Mouse (Mus musculus) neural tube, embryonic 14.5 days (tissue): Measurements from ENCODE around the gene Ift43. TPM values are rescaled to one million over a fixed set of nuclear protein-coding genes. Genes with fewer than 3 reads are reported as not detected.
A peak's percentile ranks its signal among the peaks of the same experiment; 100 is the strongest.

Experiments used
- ATAC-seq: fragments of 200-750 bp; cut with Nextera tagmentation; 2 replicates; pipeline ENCODE4 v1.8.0; 2017; ENCODE audit warnings: low read depth, mild to moderate bottlenecking, moderate TSS enrichment, moderate library complexity
- H3K27ac ChIP-seq: fragments of 300-500 bp; sonication (generic); 2 replicates; pipeline ENCODE4 v1.5.1; 2014; ENCODE audit warnings: low read depth, mild to moderate bottlenecking, control low read depth, low read length, moderate library complexity, mixed read lengths
- H3K27me3 ChIP-seq: fragments of 300-500 bp; sonication (generic); 2 replicates; pipeline ENCODE4 v1.6.1; 2014; ENCODE audit warnings: low read length; ENCODE audit not compliant: control insufficient read depth, insufficient read depth
- H3K36me3 ChIP-seq: fragments of 300-500 bp; sonication (generic); 2 replicates; pipeline ENCODE4 v1.6.1; 2014; ENCODE audit warnings: low read length, mixed read lengths; ENCODE audit not compliant: control insufficient read depth, insufficient read depth
- H3K4me1 ChIP-seq: fragments of 300-500 bp; sonication (generic); 2 replicates; pipeline ENCODE4 v1.6.1; 2014; ENCODE audit warnings: low read length; ENCODE audit not compliant: control insufficient read depth, insufficient read depth
- H3K4me2 ChIP-seq: fragments of 300-500 bp; sonication (generic); 2 replicates; pipeline ENCODE4 v1.6.1; 2014; ENCODE audit warnings: mild to moderate bottlenecking, low read depth, low read length, control low read depth
- H3K4me3 ChIP-seq: fragments of 300-500 bp; sonication (generic); 2 replicates; pipeline ENCODE4 v1.5.1; 2014; ENCODE audit warnings: low read depth, low read length, control low read depth, mixed read lengths
- H3K9ac ChIP-seq: fragments of 300-500 bp; sonication (generic); replicated peaks from 2 replicates; pipeline ENCODE4 v1.6.1; 2014; ENCODE audit warnings: low read depth, mild to moderate bottlenecking, control low read depth, low read length, mixed read lengths
- H3K9me3 ChIP-seq: fragments of 300-500 bp; sonication (generic); 2 replicates; pipeline ENCODE4 v1.6.1; 2016; ENCODE audit warnings: low read length; ENCODE audit not compliant: control insufficient read depth
- WGBS: fragments of 180-500 bp; shearing (Covaris S2); extraction: QIAGEN DNeasy Blood & Tissue Kit; methylation state at CpG from one replicate; pipeline ENCODE4 v1.1.7; 2014; 5-methylcytosine and 5-hydroxymethylcytosine counted together
- polyA plus RNA-seq: library from polyadenylated mRNA; unstranded; fragments of >200 nt; fragmentation: Nextera tagmentation; extraction: Ambion mirVana; gene quantifications from 2 replicates; pipeline ENCODE4 v1.2.1, GENCODE M21; 2014

The Ift43 gene
- polyA plus RNA-seq, result 38.1 and 47.7 TPM in 2 replicates

DNA sequence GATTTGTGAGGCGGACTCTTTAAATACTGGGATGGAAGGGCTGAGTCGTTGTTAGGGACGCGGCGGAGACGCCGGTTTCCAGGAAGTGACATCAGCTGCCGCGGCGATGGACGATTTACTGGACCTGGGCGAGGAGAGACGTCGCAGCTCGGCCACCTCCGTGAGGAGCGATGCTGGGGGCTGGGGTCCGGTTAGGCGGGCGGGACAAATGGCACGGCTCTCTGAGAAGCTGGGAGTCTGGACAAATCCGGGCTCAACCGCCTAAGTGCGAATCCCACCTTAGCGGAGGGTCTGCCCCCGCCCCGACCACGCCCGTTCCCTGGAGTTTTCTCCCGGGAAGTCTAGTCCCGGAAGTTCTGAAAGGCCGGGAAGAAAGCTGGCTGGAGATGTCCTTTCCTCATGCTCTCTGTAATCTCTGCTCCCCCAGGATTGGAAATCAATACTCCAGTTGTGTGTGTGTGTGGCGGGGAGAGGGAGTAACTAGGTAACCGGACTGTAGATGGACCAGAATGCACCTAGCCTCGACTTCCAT, at the start of gene Ift43:
TSS of gene Ift43 (plus strand) at position 61 of the 532 bp plus-strand sequence.
- H3K9me3 ChIP-seq, result no peaks in the 10 kb centered on the region
- 1% methylated on average over 35 of the region's 35 CpGs for WGBS
- peaks cover 9% of the 10 kb centered on the region; the same call in 1 of the 2 replicates for H3K4me1 ChIP-seq
- peak within 1 kb of the TSS; percentile 46 for H3K27ac ChIP-seq
- H3K36me3 ChIP-seq, result peaks cover 3% of the 10 kb centered on the region
- peak within 1 kb of the TSS; percentile 79 for H3K4me2 ChIP-seq
- H3K9ac ChIP-seq, result peak within 1 kb of the TSS; percentile 49
- H3K27me3 ChIP-seq, result no peaks in the 10 kb centered on the region
- peak; percentile 80 for ATAC-seq
- H3K4me3 ChIP-seq, result peak within 1 kb of the TSS; percentile 60

DNA sequence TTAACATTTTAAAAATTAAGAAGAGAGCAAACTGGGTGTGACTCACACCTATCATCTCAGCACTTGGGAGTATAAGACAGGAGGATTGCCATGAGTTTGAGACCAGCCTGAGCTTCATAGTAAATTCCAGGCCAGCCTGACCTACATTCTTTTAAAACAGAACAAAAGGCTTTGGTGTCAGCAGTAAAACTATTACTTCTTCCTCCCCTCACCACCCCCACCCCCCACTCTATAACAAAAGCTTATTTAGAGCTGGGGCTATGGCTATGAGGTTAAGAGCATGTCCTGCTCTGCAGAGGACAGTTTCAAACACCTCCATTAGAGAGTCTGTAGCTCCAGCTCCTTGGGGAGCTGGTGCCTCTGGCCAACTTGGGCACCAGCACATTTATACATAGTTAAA, 46.8 kb upstream of the Ift43 start:
- no peak for ATAC-seq
- H3K4me2 ChIP-seq, result no peak overlapping the region

DNA sequence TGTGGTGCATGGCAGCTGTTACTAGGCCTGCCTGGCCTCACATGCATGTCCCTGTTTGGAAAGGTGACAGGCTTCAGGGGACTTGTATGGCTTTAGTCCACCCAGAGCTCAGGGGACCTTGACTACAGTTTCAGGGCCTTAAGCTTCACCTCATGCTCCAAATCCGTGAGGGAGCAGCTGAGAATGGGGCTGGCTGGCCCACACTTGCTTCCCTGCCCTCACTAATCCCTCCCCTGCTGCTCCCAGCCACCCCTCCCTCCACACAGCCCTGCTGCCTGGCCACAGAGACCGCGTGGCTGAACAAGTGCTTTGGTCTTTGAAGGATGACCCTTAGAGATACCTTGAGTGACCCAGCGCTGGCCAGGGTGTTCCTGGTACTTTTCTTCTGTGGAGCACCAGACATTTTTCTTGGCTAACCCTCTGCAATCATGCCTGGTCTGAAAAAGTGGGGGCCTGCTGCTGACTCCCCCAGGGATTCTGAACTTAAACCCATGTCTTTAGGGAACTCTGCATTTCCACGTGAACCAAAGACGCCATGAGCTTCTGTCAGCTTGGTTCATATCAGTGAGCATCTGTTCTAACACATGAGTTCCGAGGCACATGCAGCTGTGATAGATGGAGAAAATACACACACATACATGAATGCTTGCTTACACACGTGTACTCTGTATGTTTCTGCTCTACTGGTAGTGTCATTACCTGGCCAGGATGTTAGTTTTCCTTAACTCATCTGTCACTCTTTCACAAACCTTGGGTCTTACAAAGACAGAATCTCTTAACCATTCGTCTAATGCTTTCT, 45.8 kb upstream of the Ift43 start:
- Histone ChIP-seq H3K36me3 (no peaks in the 10 kb centered on the region), H3K27me3 (no peaks in the 10 kb centered on the region), H3K4me2 (no peak overlapping the region), H3K4me3 (no peak overlapping the region), H3K9ac (no peak overlapping the region), H3K4me1 (peaks cover 9% of the 10 kb centered on the region; the same call in 1 of the 2 replicates), H3K9me3 (no peaks in the 10 kb centered on the region), H3K27ac (no peak overlapping the region)
- 0 out of 2 replicates have a peak, but pooled peaks have one; percentile 9 for ATAC-seq
- 28% methylated on average over 9 of the region's 9 CpGs for WGBS

More for the DNA sequence above, 46.8 kb upstream of the Ift43 start:
- Histone ChIP-seq H3K27ac (no peak overlapping the region), H3K9ac (no peak overlapping the region), H3K9me3 (no peaks in the 10 kb centered on the region), H3K27me3 (no peaks in the 10 kb centered on the region), H3K36me3 (no peaks in the 10 kb centered on the region), H3K4me3 (no peak overlapping the region), H3K4me1 (peaks cover 9% of the 10 kb centered on the region; the same call in 1 of the 2 replicates)

DNA sequence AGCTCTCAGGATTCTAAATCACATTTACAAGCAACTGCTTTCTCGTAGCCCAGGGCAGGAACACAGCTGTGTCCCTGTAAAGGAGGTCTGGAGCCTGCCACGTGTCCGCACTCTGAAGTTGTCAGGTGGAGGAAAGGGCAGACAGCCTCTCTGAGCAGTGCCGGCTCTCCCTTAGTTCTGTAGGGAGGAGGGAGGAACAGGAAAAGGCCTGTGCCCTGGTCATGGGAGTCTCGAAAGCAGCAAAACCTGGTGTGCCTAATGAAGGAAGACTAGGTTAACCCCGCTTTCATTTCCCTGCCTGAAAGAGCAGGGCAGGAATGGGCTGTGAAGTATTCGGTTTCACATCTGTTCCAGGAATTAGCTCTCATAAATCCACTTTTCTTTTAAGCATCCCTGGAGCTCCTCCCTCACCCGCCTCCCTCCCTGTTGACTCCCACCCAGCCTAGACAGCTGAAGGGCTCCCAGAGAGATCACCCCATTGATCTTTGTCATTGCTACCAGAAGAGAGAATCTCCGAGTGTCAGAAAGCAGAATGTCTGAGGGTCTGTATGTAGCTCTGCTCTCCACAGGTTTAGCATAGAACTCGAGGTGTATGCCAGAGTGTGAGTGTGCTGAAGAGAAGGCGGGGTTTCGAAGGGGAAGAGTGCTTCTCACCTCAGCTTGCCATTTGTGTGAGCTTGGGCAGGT, 45.0 kb upstream of the Ift43 start:
- H3K4me1 ChIP-seq, result peaks cover 9% of the 10 kb centered on the region; the same call in 1 of the 2 replicates
- H3K4me3 ChIP-seq, result no peak overlapping the region
- no peaks in the 10 kb centered on the region for H3K9me3 ChIP-seq
- no peak overlapping the region for H3K9ac ChIP-seq
- no peaks in the 10 kb centered on the region for H3K36me3 ChIP-seq
- no peak overlapping the region for H3K4me2 ChIP-seq
- ATAC-seq, result peak; percentile 58; the same call in 1 of the 2 replicates
- WGBS, result 17% methylated on average over 12 of the region's 12 CpGs
- H3K27me3 ChIP-seq, result no peaks in the 10 kb centered on the region
- H3K27ac ChIP-seq, result 0 out of 2 replicates have a peak overlapping the region, but pooled peaks have one; percentile 16

DNA sequence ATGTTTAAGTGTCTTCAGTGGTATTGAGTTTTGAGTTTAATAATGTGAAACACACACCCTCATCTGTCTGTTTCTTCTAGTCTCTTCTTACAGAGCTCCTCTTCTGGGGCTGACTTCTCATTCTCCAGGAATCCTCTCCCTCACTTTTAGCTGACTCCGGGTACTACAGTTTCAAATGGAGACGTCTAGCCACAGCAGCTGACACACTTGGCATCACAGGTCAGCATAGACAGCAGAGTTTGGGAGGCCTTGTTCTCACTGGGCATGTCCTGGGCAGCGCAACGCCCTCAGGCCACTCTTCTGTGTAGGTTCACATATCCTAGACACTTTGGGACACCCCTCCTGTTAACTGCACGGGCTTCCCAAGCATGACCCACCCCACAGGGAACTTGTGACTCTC, 43.3 kb upstream of the Ift43 start:
- Histone ChIP-seq H3K9ac (no peak overlapping the region), H3K9me3 (no peaks in the 10 kb centered on the region), H3K4me3 (no peak overlapping the region), H3K36me3 (no peaks in the 10 kb centered on the region), H3K27me3 (no peaks in the 10 kb centered on the region), H3K4me2 (no peak overlapping the region), H3K27ac (no peak overlapping the region), H3K4me1 (peaks cover 9% of the 10 kb centered on the region; the same call in 1 of the 2 replicates)
- WGBS, result 85% methylated on average over 5 of the region's 5 CpGs
- no peak for ATAC-seq

DNA sequence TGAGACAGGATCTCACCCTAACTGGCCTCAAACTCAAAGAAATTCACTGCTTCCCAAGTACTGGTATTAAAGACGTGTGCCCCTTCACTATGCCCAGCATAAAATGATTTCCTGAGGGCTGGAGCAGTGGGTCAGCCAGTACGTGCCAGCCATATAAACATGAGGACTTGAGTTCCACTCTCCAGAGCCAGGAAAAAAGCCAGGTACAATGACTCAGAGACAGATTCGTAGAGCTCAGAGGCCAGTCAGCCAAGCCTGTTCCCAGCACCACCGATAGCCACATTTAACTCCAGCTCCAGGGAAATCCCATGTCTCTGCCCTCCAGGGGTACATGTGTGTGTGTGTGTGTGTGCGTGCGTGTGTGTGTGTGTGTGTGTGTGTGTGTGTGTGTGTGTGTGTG, 42.6 kb upstream of the Ift43 start:
- no peak for ATAC-seq
- Histone ChIP-seq H3K9me3 (no peaks in the 10 kb centered on the region), H3K4me3 (no peak overlapping the region), H3K27me3 (no peaks in the 10 kb centered on the region), H3K4me2 (no peak overlapping the region), H3K27ac (no peak overlapping the region), H3K4me1 (peaks cover 9% of the 10 kb centered on the region; the same call in 1 of the 2 replicates), H3K9ac (no peak overlapping the region), H3K36me3 (no peaks in the 10 kb centered on the region)
- WGBS, result 83% methylated on average over 6 of the region's 6 CpGs

DNA sequence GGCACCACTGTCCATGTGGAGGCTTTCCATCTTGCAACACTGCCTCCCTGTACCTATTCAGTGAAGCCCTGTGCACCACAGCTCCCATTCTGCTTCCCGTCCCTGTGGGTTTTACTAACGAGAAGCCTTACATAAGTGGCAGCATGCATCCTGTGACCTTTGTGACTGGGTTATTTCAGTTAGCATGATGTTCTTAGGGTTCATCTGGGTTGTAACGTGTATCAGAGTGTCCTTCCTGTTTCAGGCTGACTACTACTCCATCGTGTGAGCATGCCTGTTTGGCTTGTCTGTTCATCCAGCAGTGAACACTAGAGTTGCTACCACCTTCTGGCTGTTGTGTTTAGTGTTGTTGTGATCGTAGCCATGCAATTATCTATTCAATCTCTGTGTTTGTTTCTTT, 36.2 kb upstream of the Ift43 start:
- Histone ChIP-seq H3K27me3 (no peaks in the 10 kb centered on the region), H3K4me2 (no peak overlapping the region), H3K27ac (no peak overlapping the region), H3K9me3 (no peaks in the 10 kb centered on the region), H3K9ac (no peak overlapping the region), H3K4me1 (no peaks in the 10 kb centered on the region), H3K4me3 (no peak overlapping the region), H3K36me3 (no peaks in the 10 kb centered on the region)
- WGBS, result 92% methylated on average over 5 of the region's 5 CpGs
- no peak for ATAC-seq

DNA sequence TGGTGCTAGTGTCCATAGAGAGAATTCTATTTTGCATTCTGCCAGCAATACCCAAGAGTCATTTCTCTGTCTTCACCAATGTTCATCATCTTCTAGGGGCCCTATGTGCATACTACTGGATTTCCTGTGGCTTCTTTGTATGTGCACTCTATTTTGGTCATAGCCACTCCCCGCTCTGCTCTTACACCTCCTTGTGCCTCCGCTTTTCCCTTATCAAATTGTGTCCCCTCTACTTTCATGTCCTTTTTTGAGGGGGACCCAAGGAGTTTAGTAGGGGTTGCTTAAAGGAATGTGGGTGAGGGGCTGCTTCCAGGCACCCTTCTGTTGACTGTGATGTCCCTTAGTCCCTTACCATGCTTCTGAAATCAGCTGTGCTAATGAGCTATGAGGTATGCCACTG, 35.6 kb upstream of the Ift43 start:
- Histone ChIP-seq H3K4me3 (no peak overlapping the region), H3K27me3 (no peaks in the 10 kb centered on the region), H3K27ac (no peak overlapping the region), H3K9me3 (no peaks in the 10 kb centered on the region), H3K9ac (no peak overlapping the region), H3K4me1 (no peaks in the 10 kb centered on the region), H3K4me2 (no peak overlapping the region), H3K36me3 (no peaks in the 10 kb centered on the region)
- ATAC-seq, result no peak
- WGBS, result 96% methylated on average over 2 of the region's 2 CpGs

DNA sequence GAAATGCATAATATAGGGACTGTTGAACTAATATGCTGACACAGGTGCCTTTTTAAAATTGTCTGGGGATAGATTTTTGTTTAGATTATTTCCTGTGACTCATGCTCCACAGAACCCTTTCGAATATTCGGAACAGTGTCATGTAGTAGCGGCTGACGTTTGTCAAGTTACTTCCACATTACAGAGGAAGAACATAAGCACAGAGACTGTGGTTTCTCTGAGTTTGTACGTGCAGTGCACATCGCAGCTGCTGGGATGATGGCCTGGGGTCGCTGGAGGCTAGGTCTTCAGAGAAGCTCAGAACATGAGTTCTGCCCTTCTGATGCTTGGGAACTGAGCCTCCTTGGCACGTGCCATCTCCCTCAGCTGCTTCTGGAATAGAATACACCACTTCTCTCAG, 35.0 kb upstream of the Ift43 start:
- Histone ChIP-seq H3K27ac (no peak overlapping the region), H3K9me3 (no peaks in the 10 kb centered on the region), H3K4me2 (no peak overlapping the region), H3K36me3 (no peaks in the 10 kb centered on the region), H3K4me1 (no peaks in the 10 kb centered on the region), H3K27me3 (no peaks in the 10 kb centered on the region), H3K9ac (no peak overlapping the region), H3K4me3 (no peak overlapping the region)
- ATAC-seq, result no peak
- 81% methylated on average over 8 of the region's 8 CpGs for WGBS
